Mouse (Mus musculus): ENCODE results near the gene Ywhaq. TPM values are rescaled to one million over a fixed set of nuclear protein-coding genes. Genes with fewer than 3 reads are reported as not detected.
A peak's percentile ranks its signal among the peaks of the same experiment; 100 is the strongest.
"Not testable (repeated sequence)": the region's sequence is repeated elsewhere in the genome, so short reads cannot be mapped to it uniquely, and the experiment has no call there.

Ywhaq gene
- polyA plus RNA-seq, 1 experiment from 2014 or later, result 1,248 TPM

DNA sequence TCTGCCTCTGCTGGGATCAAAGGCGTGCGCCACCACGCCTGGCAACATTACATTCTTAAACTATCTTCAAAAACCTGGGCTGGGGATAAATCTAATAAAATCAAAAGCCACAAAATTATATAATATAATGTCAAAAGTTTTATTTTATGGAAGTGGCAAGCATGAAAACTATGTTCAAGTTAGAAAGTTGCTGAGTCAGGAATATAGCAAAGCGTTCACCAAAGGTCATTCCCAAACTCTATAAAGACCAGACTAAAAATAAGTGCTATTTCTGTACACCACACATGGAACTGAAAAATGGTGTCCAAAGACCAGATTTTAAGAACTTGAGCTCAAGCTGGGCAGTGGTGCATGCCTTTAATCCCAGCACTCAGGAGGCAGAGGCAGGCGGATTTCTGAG lies 14.7 kb downstream of the Ywhaq start:
- H3K27me3 ChIP-seq (ENCODE audit: control insufficient read depth, insufficient read depth, low read length), result no peaks in the 10 kb centered on the region
- H3K9ac ChIP-seq (replicated peaks; ENCODE audit: low read length), result no peak overlapping the region
- H3K27ac ChIP-seq (replicated peaks; ENCODE audit: low read depth, low read length), result no peak overlapping the region
- ATAC-seq (replicated peaks; ENCODE audit: insufficient number of reproducible peaks, low FRiP score, low TSS enrichment, low read depth), result no peak
- H3K4me2 ChIP-seq (ENCODE audit: low read depth, low read length), result no peak overlapping the region
- no peak overlapping the region for H3K4me3 ChIP-seq (ENCODE audit: low read depth, low read length)
- H3K4me1 ChIP-seq (ENCODE audit: control insufficient read depth, insufficient read depth, low read length), result no peaks in the 10 kb centered on the region
- DNase-seq (ENCODE audit: low spot score), result no peak
- WGBS, result 98% methylated on average over 5 of the region's 5 CpGs
- peaks cover 4% of the 10 kb centered on the region for H3K36me3 ChIP-seq (replicated peaks; ENCODE audit: control insufficient read depth, insufficient read depth, low read depth, low read length)
- no peaks in the 10 kb centered on the region for H3K9me3 ChIP-seq (replicated peaks; ENCODE audit: control insufficient read depth, low read length)

DNA sequence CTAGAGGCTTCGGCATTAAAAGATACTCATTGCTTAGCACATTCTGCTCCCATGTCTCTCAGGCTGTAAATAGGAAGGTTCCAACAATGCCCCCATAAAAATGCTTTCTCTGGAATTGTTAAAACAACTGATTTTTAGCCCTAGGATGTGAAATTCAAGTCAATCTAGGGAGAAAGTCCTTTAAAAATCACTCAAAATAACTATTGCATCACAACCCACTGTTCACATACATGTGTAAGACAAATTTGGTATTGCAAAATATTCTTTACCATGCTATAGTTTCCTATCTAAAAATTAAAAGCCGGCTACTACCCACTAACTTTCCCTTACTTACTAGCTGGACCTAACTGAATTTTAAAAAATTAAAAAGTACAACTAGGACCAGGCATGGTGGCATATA lies 31.2 kb downstream of the Ywhaq start:
- 97% methylated on average over 2 of the region's 2 CpGs for WGBS
- H3K27me3 ChIP-seq (ENCODE audit: control insufficient read depth, insufficient read depth, low read length), result no peaks in the 10 kb centered on the region
- no peaks in the 10 kb centered on the region for H3K4me1 ChIP-seq (ENCODE audit: control insufficient read depth, insufficient read depth, low read length)
- H3K27ac ChIP-seq (replicated peaks; ENCODE audit: low read depth, low read length), result no peak overlapping the region
- H3K4me3 ChIP-seq (ENCODE audit: low read depth, low read length), result no peak overlapping the region
- no peak for DNase-seq (ENCODE audit: low spot score)
- H3K9me3 ChIP-seq (replicated peaks; ENCODE audit: control insufficient read depth, low read length), result no peaks in the 10 kb centered on the region
- ATAC-seq (replicated peaks; ENCODE audit: insufficient number of reproducible peaks, low FRiP score, low TSS enrichment, low read depth), result no peak
- peaks cover 2% of the 10 kb centered on the region for H3K36me3 ChIP-seq (replicated peaks; ENCODE audit: control insufficient read depth, insufficient read depth, low read depth, low read length)
- no peak overlapping the region for H3K4me2 ChIP-seq (ENCODE audit: low read depth, low read length)
- no peak overlapping the region for H3K9ac ChIP-seq (replicated peaks; ENCODE audit: low read length)

DNA sequence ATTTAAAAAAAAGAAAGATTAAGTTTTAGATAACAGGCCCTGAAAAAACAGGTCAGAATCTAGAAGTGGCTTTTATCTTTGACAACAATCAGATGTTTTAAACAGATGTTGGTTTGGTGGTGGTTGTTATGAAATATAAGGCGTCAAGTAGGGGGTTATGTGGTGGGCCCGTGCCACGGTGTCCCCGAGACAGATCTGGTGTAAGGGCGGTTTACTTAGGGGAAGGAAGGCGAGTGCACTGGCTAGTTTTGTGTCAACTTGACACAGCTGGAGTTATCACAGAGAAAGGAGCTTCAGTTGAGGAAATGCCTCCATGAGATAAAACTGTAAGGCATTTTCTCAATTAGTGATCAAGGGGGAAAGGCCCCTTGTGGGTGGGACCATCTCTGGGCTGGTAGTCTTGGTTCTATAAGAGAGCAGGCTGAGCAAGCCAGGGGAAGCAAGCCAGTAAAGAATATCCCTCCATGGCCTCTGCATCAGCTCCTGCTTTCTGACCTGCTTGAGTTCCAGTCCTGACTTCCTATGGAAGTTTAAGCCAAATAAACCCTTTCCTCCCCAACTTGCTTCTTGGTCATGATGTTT lies 38.6 kb downstream of the Ywhaq start:
- not testable (repeated sequence) for H3K36me3 ChIP-seq (replicated peaks; ENCODE audit: control insufficient read depth, insufficient read depth, low read depth, low read length); H3K9ac ChIP-seq (replicated peaks; ENCODE audit: low read length); DNase-seq (ENCODE audit: low spot score); ATAC-seq (replicated peaks; ENCODE audit: insufficient number of reproducible peaks, low FRiP score, low TSS enrichment, low read depth); H3K9me3 ChIP-seq (replicated peaks; ENCODE audit: control insufficient read depth, low read length); H3K4me1 ChIP-seq (ENCODE audit: control insufficient read depth, insufficient read depth, low read length); H3K27ac ChIP-seq (replicated peaks; ENCODE audit: low read depth, low read length); H3K4me2 ChIP-seq (ENCODE audit: low read depth, low read length); H3K27me3 ChIP-seq (ENCODE audit: control insufficient read depth, insufficient read depth, low read length); H3K4me3 ChIP-seq (ENCODE audit: low read depth, low read length)
- 81% methylated on average over 6 of the region's 6 CpGs for WGBS

DNA sequence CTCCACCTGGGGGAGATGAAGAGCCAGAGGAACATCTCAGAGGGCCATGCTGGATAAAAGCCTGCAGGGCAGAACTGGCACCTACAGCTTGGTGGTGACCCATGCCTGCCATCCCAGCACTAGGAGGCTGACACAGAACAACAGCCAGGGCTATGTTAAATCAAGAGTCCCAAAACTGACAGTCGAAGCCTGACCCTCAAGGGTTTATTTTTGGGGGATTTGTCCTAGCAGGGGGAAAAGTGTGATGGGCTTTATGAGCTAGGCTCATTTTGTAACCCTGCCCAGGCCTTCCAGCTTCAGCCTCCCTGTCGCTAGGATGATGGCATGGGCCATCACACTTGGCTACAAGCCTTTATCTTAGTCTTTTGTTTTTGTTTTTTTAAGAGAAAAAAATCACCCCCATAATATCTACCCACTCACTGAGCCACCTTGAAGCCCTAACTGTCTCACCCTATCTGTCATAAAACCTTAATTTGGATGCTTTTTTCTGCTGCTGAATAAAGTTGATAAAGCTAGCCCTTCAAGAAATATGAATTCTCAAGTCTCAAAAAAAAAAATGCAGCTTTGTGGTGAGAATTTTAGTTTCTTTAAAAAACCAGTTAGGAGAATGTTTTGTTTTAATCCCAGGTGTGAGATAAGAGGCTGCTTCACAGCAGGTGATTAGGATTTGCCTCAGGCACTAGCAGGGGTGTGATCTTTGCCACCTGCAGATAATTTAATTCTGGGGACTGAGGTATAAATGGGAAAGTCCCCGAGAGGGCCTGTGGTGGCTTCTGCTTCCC lies 41.9 kb downstream of the Ywhaq start:
- 43% methylated on average over 3 of the region's 3 CpGs for WGBS
- Histone ChIP-seq H3K9me3 (replicated peaks; ENCODE audit: control insufficient read depth, low read length) (no peaks in the 10 kb centered on the region), H3K4me2 (ENCODE audit: low read depth, low read length) (no peak overlapping the region), H3K36me3 (replicated peaks; ENCODE audit: control insufficient read depth, insufficient read depth, low read depth, low read length) (no peaks in the 10 kb centered on the region), H3K27me3 (ENCODE audit: control insufficient read depth, insufficient read depth, low read length) (no peaks in the 10 kb centered on the region), H3K4me3 (ENCODE audit: low read depth, low read length) (no peak overlapping the region), H3K9ac (replicated peaks; ENCODE audit: low read length) (no peak overlapping the region), H3K4me1 (ENCODE audit: control insufficient read depth, insufficient read depth, low read length) (no peaks in the 10 kb centered on the region), H3K27ac (replicated peaks; ENCODE audit: low read depth, low read length) (no peak overlapping the region)
- DNase-seq (ENCODE audit: low spot score), result no peak
- ATAC-seq (replicated peaks; ENCODE audit: insufficient number of reproducible peaks, low FRiP score, low TSS enrichment, low read depth), result no peak

DNA sequence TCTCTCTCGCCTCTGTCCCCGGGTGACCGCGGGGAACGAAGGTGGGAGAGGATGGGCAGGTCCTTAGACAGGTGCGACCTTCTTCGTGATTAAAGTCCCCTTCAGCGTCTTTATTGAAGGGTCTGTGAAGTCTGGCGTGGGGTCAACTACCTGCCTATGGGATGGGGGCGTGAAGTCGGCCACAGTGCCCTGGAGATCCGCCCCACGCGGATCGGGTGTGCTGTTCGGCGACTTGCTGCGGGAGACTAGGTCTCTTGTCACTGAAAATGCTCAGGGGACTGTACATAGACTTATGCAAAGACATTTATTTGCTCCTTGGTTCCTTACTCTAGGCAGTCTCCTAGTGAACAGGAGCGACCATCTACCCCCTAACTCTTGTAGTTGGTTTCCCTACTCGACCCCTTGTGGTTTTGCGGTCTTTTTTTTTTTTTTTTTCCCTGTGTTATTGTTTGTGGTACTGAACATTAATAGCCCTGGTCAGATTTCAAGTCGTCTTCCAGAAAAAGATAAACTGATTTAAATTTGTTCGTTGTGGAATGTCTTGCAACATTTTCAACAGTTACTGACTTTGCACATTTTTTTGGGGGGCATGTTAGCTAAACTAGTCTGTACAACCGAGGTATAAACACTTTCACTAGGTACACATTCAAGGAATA lies 43.5 kb downstream of the Ywhaq start:
- H3K9ac ChIP-seq (replicated peaks; ENCODE audit: low read length), result peak overlapping the region; percentile 83
- DNase-seq (ENCODE audit: low spot score), result no peak
- no peaks in the 10 kb centered on the region for H3K4me1 ChIP-seq (ENCODE audit: control insufficient read depth, insufficient read depth, low read length)
- WGBS, result 4% methylated on average over 24 of the region's 24 CpGs
- no peaks in the 10 kb centered on the region for H3K9me3 ChIP-seq (replicated peaks; ENCODE audit: control insufficient read depth, low read length)
- no peaks in the 10 kb centered on the region for H3K27me3 ChIP-seq (ENCODE audit: control insufficient read depth, insufficient read depth, low read length)
- H3K27ac ChIP-seq (replicated peaks; ENCODE audit: low read depth, low read length), result peak overlapping the region; percentile 90
- peak overlapping the region; percentile 70 for H3K4me2 ChIP-seq (ENCODE audit: low read depth, low read length)
- H3K4me3 ChIP-seq (ENCODE audit: low read depth, low read length), result peak overlapping the region; percentile 63
- no peaks in the 10 kb centered on the region for H3K36me3 ChIP-seq (replicated peaks; ENCODE audit: control insufficient read depth, insufficient read depth, low read depth, low read length)
- no peak for ATAC-seq (replicated peaks; ENCODE audit: insufficient number of reproducible peaks, low FRiP score, low TSS enrichment, low read depth)

DNA sequence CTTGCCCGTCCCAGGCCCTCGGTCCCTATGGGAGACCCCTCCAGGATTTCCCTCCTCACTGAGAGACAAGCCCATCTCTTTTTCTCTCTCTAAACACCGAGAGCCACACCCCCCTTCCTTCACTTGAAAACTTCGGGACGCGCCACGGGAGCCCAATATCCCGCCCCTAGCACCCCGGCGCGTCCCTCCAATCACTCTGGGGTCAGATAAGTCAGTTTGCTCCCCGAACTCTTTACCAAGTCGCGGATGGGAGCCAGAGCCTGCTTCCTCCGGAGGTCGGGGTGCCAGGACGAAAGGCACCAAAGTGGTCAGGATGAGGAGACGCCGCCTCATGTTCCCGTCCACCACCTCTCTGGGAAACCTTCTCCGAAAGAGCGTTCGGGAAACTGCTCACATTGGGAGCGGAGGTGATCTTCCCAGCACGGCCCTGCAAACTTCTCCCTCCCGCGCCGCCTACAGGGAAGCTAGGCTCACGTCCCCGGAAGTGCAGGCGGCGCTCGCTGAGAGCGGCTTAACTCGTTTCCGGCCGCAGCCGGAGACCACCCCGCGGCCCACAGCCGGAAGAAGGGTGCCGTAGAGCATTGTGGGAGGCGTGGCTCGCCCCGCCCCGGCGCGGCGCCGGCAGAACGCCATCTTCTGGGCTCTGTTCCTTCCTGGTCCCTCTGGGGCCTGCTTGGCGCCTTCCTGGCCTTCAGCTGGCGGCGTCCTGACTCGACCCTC lies 44.2 kb downstream of the Ywhaq start, which contains the start of gene Adam17:
TSS of gene Adam17 (minus strand) at position 533 of the 720 bp plus-strand sequence.
- peak within 1 kb of the TSS; percentile 83 for H3K9ac ChIP-seq (replicated peaks; ENCODE audit: low read length)
- ATAC-seq (replicated peaks; ENCODE audit: insufficient number of reproducible peaks, low FRiP score, low TSS enrichment, low read depth) (peak; percentile 94), DNase-seq (ENCODE audit: low spot score) (peak; percentile 96)
- H3K4me3 ChIP-seq (ENCODE audit: low read depth, low read length), result peak within 1 kb of the TSS; percentile 63
- no peaks in the 10 kb centered on the region for H3K27me3 ChIP-seq (ENCODE audit: control insufficient read depth, insufficient read depth, low read length)
- WGBS, result under 1% methylated on average over 55 of the region's 55 CpGs
- no peaks in the 10 kb centered on the region for H3K9me3 ChIP-seq (replicated peaks; ENCODE audit: control insufficient read depth, low read length)
- no peaks in the 10 kb centered on the region for H3K36me3 ChIP-seq (replicated peaks; ENCODE audit: control insufficient read depth, insufficient read depth, low read depth, low read length)
- H3K27ac ChIP-seq (replicated peaks; ENCODE audit: low read depth, low read length), result peak within 1 kb of the TSS; percentile 90
- no peaks in the 10 kb centered on the region for H3K4me1 ChIP-seq (ENCODE audit: control insufficient read depth, insufficient read depth, low read length)
- peak within 1 kb of the TSS; percentile 70 for H3K4me2 ChIP-seq (ENCODE audit: low read depth, low read length)

DNA sequence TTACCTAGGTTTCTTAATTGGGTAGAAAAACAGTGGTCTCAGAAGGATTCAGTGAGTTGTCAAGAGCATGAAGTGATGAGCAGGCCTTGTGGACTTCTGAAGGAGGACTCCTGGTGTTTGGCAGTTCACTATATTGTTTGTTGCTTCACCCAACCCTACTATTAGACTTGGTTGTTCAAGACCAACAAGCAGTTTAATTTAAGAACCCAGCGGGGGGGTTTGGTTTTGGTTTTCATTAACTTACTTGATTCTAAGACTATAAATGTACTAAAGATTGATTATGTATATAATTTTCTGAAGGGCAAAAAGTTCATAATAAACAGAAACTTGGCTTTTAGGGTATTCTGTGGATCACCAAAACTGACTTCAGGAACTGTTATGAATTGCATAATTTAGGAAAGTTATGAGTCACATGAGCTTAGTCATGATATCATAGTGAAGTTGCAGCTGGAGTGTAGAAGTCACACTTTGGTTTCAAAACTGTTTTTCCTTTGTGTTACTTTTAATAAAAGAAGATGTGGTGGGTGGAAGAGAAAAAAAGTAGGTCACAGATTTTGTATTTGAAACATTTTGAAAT lies 47.3 kb downstream of the Ywhaq start:
- Histone ChIP-seq H3K4me2 (ENCODE audit: low read depth, low read length) (no peak overlapping the region), H3K27ac (replicated peaks; ENCODE audit: low read depth, low read length) (no peak overlapping the region), H3K9ac (replicated peaks; ENCODE audit: low read length) (no peak overlapping the region), H3K9me3 (replicated peaks; ENCODE audit: control insufficient read depth, low read length) (no peaks in the 10 kb centered on the region), H3K36me3 (replicated peaks; ENCODE audit: control insufficient read depth, insufficient read depth, low read depth, low read length) (no peaks in the 10 kb centered on the region), H3K27me3 (ENCODE audit: control insufficient read depth, insufficient read depth, low read length) (no peaks in the 10 kb centered on the region), H3K4me1 (ENCODE audit: control insufficient read depth, insufficient read depth, low read length) (no peaks in the 10 kb centered on the region), H3K4me3 (ENCODE audit: low read depth, low read length) (no peak overlapping the region)
- DNase-seq (ENCODE audit: low spot score) (no peak), ATAC-seq (replicated peaks; ENCODE audit: insufficient number of reproducible peaks, low FRiP score, low TSS enrichment, low read depth) (no peak)
- WGBS, result 92% methylated on average over 1 of the region's 1 CpGs

Measured in embryonic facial prominence, embryonic 11.5 days (tissue).